Mouse (Mus musculus) CH12.LX (cell line): ENCODE results near the gene Stk24. TPM values are rescaled to one million over a fixed set of nuclear protein-coding genes. Genes with fewer than 3 reads are reported as not detected.

Experiments
- DNase-seq: peaks from one replicate; pipeline ENCODE4 v3.0.0-alpha.2; 2013; ENCODE audit errors: extremely low read depth
- H3K27ac ChIP-seq: 2 replicates; pipeline ENCODE4 v1.5.1; 2012; ENCODE audit warnings: low read depth, mild to moderate bottlenecking, control low read depth, moderate library complexity; ENCODE audit not compliant: insufficient read depth
- H3K27me3 ChIP-seq: replicated peaks from 2 replicates; pipeline ENCODE3; 2012; ENCODE audit warnings: inconsistent platforms
- H3K36me3 ChIP-seq, 2 experiments: replicated peaks in 1 of 2; 2 replicates each; pipeline versions ENCODE3 to v1.6.1; 2012; ENCODE audit warnings: inconsistent platforms in 1 of 2, low read length in 1 of 2, mild to moderate bottlenecking in 1 of 2, mixed read lengths in 1 of 2, moderate library complexity in 1 of 2; ENCODE audit not compliant: control insufficient read depth in 1 of 2, insufficient read depth in 1 of 2
- H3K4me1 ChIP-seq, 2 experiments: 2 replicates each; pipeline ENCODE4 v1.6.1; 2012; ENCODE audit warnings: inconsistent platforms in 1 of 2, moderate library complexity in 1 of 2; ENCODE audit not compliant: insufficient read depth in 2 of 2, control insufficient read depth in 1 of 2
- H3K4me2 ChIP-seq: 2 replicates; pipeline ENCODE4 v1.6.1; 2012; ENCODE audit warnings: low read depth, mild to moderate bottlenecking, control low read depth; ENCODE audit not compliant: poor library complexity, insufficient read depth, severe bottlenecking
- H3K4me3 ChIP-seq, 3 experiments: fragments of 150-350 bp in 1 of 3; sonication (generic) in 1 of 3; replicated peaks in 1 of 3; 2 replicates each; pipeline versions ENCODE3 to v1.5.1; 2011 to 2012; ENCODE audit warnings: low read depth in 2 of 3, low read length in 2 of 3, mild to moderate bottlenecking in 2 of 3, moderate library complexity in 2 of 3, control low read depth in 1 of 3, improper control_type of control experiment in 1 of 3, inconsistent platforms in 1 of 3, mixed read lengths in 1 of 3; ENCODE audit not compliant: poor library complexity in 1 of 3
- H3K79me2 ChIP-seq: replicated peaks from 2 replicates; pipeline ENCODE4 v1.6.1; 2012; ENCODE audit warnings: mild to moderate bottlenecking, moderate library complexity; ENCODE audit not compliant: control insufficient read depth, poor library complexity, insufficient read depth, severe bottlenecking; ENCODE audit errors: extremely low read depth
- H3K9ac ChIP-seq: 2 replicates; pipeline ENCODE4 v1.6.1; 2012; ENCODE audit warnings: low read depth, mild to moderate bottlenecking, control low read depth, moderate library complexity; ENCODE audit not compliant: insufficient read depth
- H3K9me3 ChIP-seq: replicated peaks from 2 replicates; pipeline ENCODE3; 2012; ENCODE audit warnings: low read length, inconsistent platforms, mixed read lengths
- CHD1 ChIP-seq: IDR thresholded peaks from 2 replicates; pipeline ENCODE4 v1.6.1; 2012; ENCODE audit warnings: low read depth, low read length, improper control_type of control experiment, inconsistent platforms
- CTCF ChIP-seq, 2 experiments: IDR thresholded peaks in 1 of 2; conservative IDR thresholded peaks in 1 of 2; 2 replicates each; pipeline ENCODE4 v1.5.1; 2011 to 2012; ENCODE audit warnings: low read depth in 2 of 2, low read length in 2 of 2, improper control_type of control experiment in 1 of 2, inconsistent platforms in 1 of 2, mild to moderate bottlenecking in 1 of 2, moderate library complexity in 1 of 2
- E2F4 ChIP-seq: IDR thresholded peaks from 2 replicates; pipeline ENCODE4 v1.6.1; 2011; ENCODE audit warnings: low read depth, low read length, improper control_type of control experiment; ENCODE audit not compliant: insufficient replicate concordance
- ELF1 ChIP-seq: IDR thresholded peaks from 2 replicates; pipeline ENCODE4 v1.6.1; 2014; ENCODE audit warnings: low read depth, mild to moderate bottlenecking, inconsistent platforms, low read length, improper control_type of control experiment
- GABPA ChIP-seq: IDR thresholded peaks from 2 replicates; pipeline ENCODE4 v1.6.1; 2012; ENCODE audit warnings: low read depth, low read length, improper control_type of control experiment, inconsistent platforms; ENCODE audit not compliant: insufficient replicate concordance
- IRF4 ChIP-seq: IDR thresholded peaks from 2 replicates; pipeline ENCODE4 v1.6.1; 2014; ENCODE audit warnings: low read depth, mild to moderate bottlenecking, inconsistent platforms, low read length, improper control_type of control experiment
- JUN ChIP-seq: IDR thresholded peaks from 2 replicates; pipeline ENCODE4 v1.6.1; 2011; ENCODE audit warnings: low read depth, mild to moderate bottlenecking, low read length, improper control_type of control experiment, moderate library complexity; ENCODE audit not compliant: insufficient read depth
- KAT2A ChIP-seq: IDR thresholded peaks from 2 replicates; pipeline ENCODE4 v1.6.1; 2012; ENCODE audit warnings: low read length, improper control_type of control experiment, inconsistent platforms; ENCODE audit not compliant: insufficient replicate concordance
- MAFK ChIP-seq: IDR thresholded peaks from 2 replicates; pipeline ENCODE4 v1.6.1; 2011; ENCODE audit warnings: low read length, improper control_type of control experiment; ENCODE audit not compliant: insufficient replicate concordance
- MAX ChIP-seq: IDR thresholded peaks from 2 replicates; pipeline ENCODE4 v1.6.1; 2011; ENCODE audit warnings: low read length, improper control_type of control experiment
- MXI1 ChIP-seq: IDR thresholded peaks from 2 replicates; pipeline ENCODE4 v1.6.1; 2011; ENCODE audit warnings: mild to moderate bottlenecking, low read depth, low read length, improper control_type of control experiment
- MYC ChIP-seq: IDR thresholded peaks from 2 replicates; pipeline ENCODE4 v1.6.1; 2011; ENCODE audit warnings: low read depth, mild to moderate bottlenecking, improper control_type of control experiment, low read length
- NELFE ChIP-seq: IDR thresholded peaks from 2 replicates; pipeline ENCODE4 v1.6.1; 2011; ENCODE audit warnings: low read depth, low read length, improper control_type of control experiment
- NRF1 ChIP-seq: IDR thresholded peaks from 2 replicates; pipeline ENCODE4 v1.6.1; 2014; ENCODE audit warnings: low read depth, mild to moderate bottlenecking, inconsistent platforms, low read length, improper control_type of control experiment, moderate library complexity
- PAX5 ChIP-seq: IDR thresholded peaks from 2 replicates; pipeline ENCODE4 v1.6.1; 2012; ENCODE audit warnings: low read length, inconsistent platforms, mixed read lengths
- POLR2A ChIP-seq: IDR thresholded peaks from 2 replicates; pipeline ENCODE4 v1.6.1; 2011; ENCODE audit warnings: low read depth, mild to moderate bottlenecking, improper control_type of control experiment, low read length
- POLR2AphosphoS2 ChIP-seq: IDR thresholded peaks from 2 replicates; pipeline ENCODE4 v1.6.1; 2011; ENCODE audit warnings: low read depth, low read length, improper control_type of control experiment
- RAD21 ChIP-seq: IDR thresholded peaks from 2 replicates; pipeline ENCODE4 v1.6.1; 2011; ENCODE audit warnings: low read depth, mild to moderate bottlenecking, low read length, improper control_type of control experiment, moderate library complexity
- RCOR1 ChIP-seq: conservative IDR thresholded peaks from 2 replicates; pipeline ENCODE4 v1.6.1; 2012; ENCODE audit warnings: low read depth, mild to moderate bottlenecking, inconsistent platforms, low read length, improper control_type of control experiment
- SIN3A ChIP-seq: IDR thresholded peaks from 2 replicates; pipeline ENCODE4 v1.6.1; 2012; ENCODE audit warnings: low read length, improper control_type of control experiment, inconsistent platforms
- TBP ChIP-seq: conservative IDR thresholded peaks from 2 replicates; pipeline ENCODE4 v1.6.1; 2011; ENCODE audit warnings: low read depth, low read length, improper control_type of control experiment
- TCF12 ChIP-seq: IDR thresholded peaks from 2 replicates; pipeline ENCODE4 v1.6.1; 2014; ENCODE audit warnings: low read depth, mild to moderate bottlenecking, inconsistent platforms, low read length, improper control_type of control experiment
- UBTF ChIP-seq: IDR thresholded peaks from 2 replicates; pipeline ENCODE4 v1.6.1; 2012; ENCODE audit warnings: low read depth, mild to moderate bottlenecking, inconsistent platforms, low read length, improper control_type of control experiment, moderate library complexity
- USF1 ChIP-seq: IDR thresholded peaks from 2 replicates; pipeline ENCODE4 v1.6.1; 2014; ENCODE audit warnings: low read depth, mild to moderate bottlenecking, inconsistent platforms, low read length, improper control_type of control experiment
- USF2 ChIP-seq: conservative IDR thresholded peaks from 2 replicates; pipeline ENCODE4 v1.6.1; 2011; ENCODE audit warnings: low read depth, low read length, improper control_type of control experiment
- ZC3H11A ChIP-seq: IDR thresholded peaks from 2 replicates; pipeline ENCODE4 v1.6.1; 2012; ENCODE audit warnings: low read depth, mild to moderate bottlenecking, inconsistent platforms, low read length, improper control_type of control experiment
- ZMIZ1 ChIP-seq: IDR thresholded peaks from 2 replicates; pipeline ENCODE4 v1.6.1; 2012; ENCODE audit warnings: low read depth, mild to moderate bottlenecking, inconsistent platforms, low read length, improper control_type of control experiment
- dilution Hi-C: fragments of 300-500 bp; cut with MboI; formaldehyde crosslinking; loops from 2 replicates; pipeline ENCODE4 v1.14.3; 2020; ENCODE audit warnings: low sequenced_read_pairs; ENCODE audit not compliant: extremely low pct_unique_long_range_greater_than_20kb, extremely low pct_ligation_motif_present
- in situ Hi-C: fragments of 300-500 bp; cut with MboI; formaldehyde crosslinking; loops from 3 replicates; pipeline ENCODE4 v1.14.3; 2019; ENCODE audit warnings: low sequenced_read_pairs, low pct_ligation_motif_present, low pct_unique_long_range_greater_than_20kb, mixed read lengths
- polyA plus RNA-seq: library from polyadenylated mRNA; unstranded; fragments of >175 nt; gene quantifications from 2 replicates; pipeline ENCODE4 v1.2.1, GENCODE M21; 2012; ENCODE audit warnings: low read depth; ENCODE audit not compliant: insufficient read length
- total RNA-seq, 2 experiments: library from RNA; depleted of rRNA; stranded (reverse); fragments of 300-350 nt in 1 of 2; fragments of >200 nt in 1 of 2; gene quantifications; 2 replicates each; pipeline ENCODE4 v1.2.3; 2012 to 2014

The Stk24 gene
- total and polyA plus RNA-seq, 3 experiments, result 35.5 to 96.7 (median 52.7) TPM

- no peak overlapping the region for H3K4me3 ChIP-seq
- H3K4me2 ChIP-seq, result no peak overlapping the region
- TF ChIP-seq RCOR1, result no peak
- no peak for TF ChIP-seq TBP
- no peak for TF ChIP-seq GABPA
- no peak for TF ChIP-seq MAX
- no peak for TF ChIP-seq SIN3A
- TF ChIP-seq USF1, result no peak
- no peak for TF ChIP-seq KAT2A
- TF ChIP-seq MAFK, result no peak
- no peak for TF ChIP-seq ELF1
- TF ChIP-seq PAX5, result no peak
- no peak for TF ChIP-seq CTCF (conservative IDR thresholded peaks at IDR 0.05 in 1 of 2, IDR thresholded peaks at IDR 0.05 in 1 of 2; ENCODE audit: low read depth in 2 of 2, low read length in 2 of 2)
- TF ChIP-seq ZC3H11A, result no peak
- no peak for TF ChIP-seq NELFE
- no peak for TF ChIP-seq UBTF
- TF ChIP-seq NRF1, result no peak
- no peak for TF ChIP-seq MXI1
- TF ChIP-seq, all 38 proteins: peak for 0
- dilution Hi-C loops, result no loop called here
- Histone ChIP-seq H3K27ac (no peak overlapping the region), H3K27me3 (no peaks in the 10 kb centered on the region), H3K4me1 (peaks cover 3 to 18% of the 10 kb centered on the region in 2 experiments; a peak in 3 of 4 replicates), H3K79me2 (no peaks in the 10 kb centered on the region), H3K9me3 (no peaks in the 10 kb centered on the region), H3K9ac (no peak overlapping the region), H3K36me3 (peaks cover 0 to 59% of the 10 kb centered on the region in 2 experiments)
- no peak for DNase-seq
- in situ Hi-C loops, result no loop called here
Measured at GRCm38 (mm10) chr14:121239386-121239785, 140.4 kb downstream of the Stk24 start.

DNA sequence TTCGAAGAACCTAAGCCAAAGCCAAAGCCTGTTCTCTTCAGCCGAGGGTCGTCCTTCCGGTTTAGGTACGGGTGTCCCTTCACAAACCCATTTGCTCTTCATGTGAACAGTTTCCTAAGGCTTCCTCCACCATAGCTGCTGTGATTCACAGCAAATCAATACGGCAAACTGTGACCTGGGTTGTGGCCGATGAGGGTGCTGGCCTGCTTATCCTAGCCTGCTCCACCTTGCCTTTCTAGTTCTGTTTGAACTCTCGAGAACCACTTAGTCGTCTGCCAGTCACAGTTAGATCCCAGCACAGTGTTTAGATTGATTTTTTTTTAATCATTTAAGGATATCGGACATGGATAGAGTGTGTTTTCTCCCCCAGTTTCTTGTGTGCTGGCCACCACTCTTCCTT is 141.1 kb downstream of the Stk24 start:
- Histone ChIP-seq H3K4me3 (no peak overlapping the region), H3K27ac (no peak overlapping the region), H3K9me3 (no peaks in the 10 kb centered on the region), H3K4me2 (no peak overlapping the region), H3K79me2 (no peaks in the 10 kb centered on the region), H3K27me3 (no peaks in the 10 kb centered on the region), H3K9ac (no peak overlapping the region), H3K4me1 (peaks cover 7 to 18% of the 10 kb centered on the region in 2 experiments; a peak in 3 of 4 replicates), H3K36me3 (peaks cover 4 to 57% of the 10 kb centered on the region in 2 experiments)
- in situ Hi-C loops (no loop called here), dilution Hi-C loops (no loop called here)
- TF ChIP-seq POLR2A (no peak), JUN (no peak), TBP (no peak), SIN3A (no peak), MAX (no peak), POLR2AphosphoS2 (no peak), GABPA (no peak), ZMIZ1 (no peak), MYC (no peak), USF2 (no peak), TCF12 (no peak), CHD1 (no peak), NELFE (no peak), CTCF (conservative IDR thresholded peaks at IDR 0.05 in 1 of 2, IDR thresholded peaks at IDR 0.05 in 1 of 2; ENCODE audit: low read depth in 2 of 2, low read length in 2 of 2) (no peak), RCOR1 (no peak), ZC3H11A (no peak), IRF4 (no peak), RAD21 (no peak), MAFK (no peak), E2F4 (no peak)
- DNase-seq, result no peak
